Mouse (Mus musculus): ENCODE results near the gene Dip2a. TPM values are rescaled to one million over a fixed set of nuclear protein-coding genes. Genes with fewer than 3 reads are reported as not detected.

The Dip2a gene
- 2.4 and 2.7 TPM in 2 replicates for polyA plus RNA-seq (2016; fragmentation: Nextera tagmentation; extraction: Ambion mirVana)

GRCm38 (mm10) chr10:76344711-76345539 lies at the start of gene Dip2a:
Dip2a (minus strand) TSS chr10:76345291.
- peak within 1 kb of the TSS; percentile 77 for H3K27ac ChIP-seq
- under 1% methylated on average over 83 of the region's 94 CpGs for WGBS (ENCODE audit: insufficient replicate concordance)
- H3K4me2 ChIP-seq = peak within 1 kb of the TSS; percentile 99

GRCm38 (mm10) chr10:76392596-76392995 lies 47.5 kb upstream of the Dip2a start:
- H3K4me2 ChIP-seq = no peak overlapping the region
- 92% methylated on average over 12 of the region's 12 CpGs for WGBS (ENCODE audit: insufficient replicate concordance)
- H3K36me3 ChIP-seq = peaks cover 96% of the 10 kb centered on the region
- no peak overlapping the region for H3K27ac ChIP-seq
- ATAC-seq = no peak
- no peak overlapping the region for H3K4me3 ChIP-seq
- H3K27me3 ChIP-seq (replicated peaks) = no peaks in the 10 kb centered on the region
- H3K9me3 ChIP-seq (replicated peaks) = no peaks in the 10 kb centered on the region
- no peaks in the 10 kb centered on the region for H3K4me1 ChIP-seq
- no peak overlapping the region for H3K9ac ChIP-seq

More at GRCm38 (mm10) chr10:76344711-76345539, at the start of gene Dip2a:
- Histone ChIP-seq H3K4me1 (peaks cover 25% of the 10 kb centered on the region), H3K9me3 (replicated peaks) (no peaks in the 10 kb centered on the region), H3K9ac (peak within 1 kb of the TSS; percentile 89), H3K27me3 (replicated peaks) (peaks cover 8% of the 10 kb centered on the region; the same call in 1 of the 2 replicates), H3K4me3 (peak within 1 kb of the TSS; percentile 83), H3K36me3 (peaks cover 10% of the 10 kb centered on the region)
- peak; percentile 89 for ATAC-seq

GRCm38 (mm10) chr10:76391786-76392185 lies 46.7 kb upstream of the Dip2a start:
- H3K9ac ChIP-seq = no peak overlapping the region
- H3K36me3 ChIP-seq = peaks cover 95% of the 10 kb centered on the region
- no peaks in the 10 kb centered on the region for H3K4me1 ChIP-seq
- no peaks in the 10 kb centered on the region for H3K27me3 ChIP-seq (replicated peaks)
- H3K9me3 ChIP-seq (replicated peaks) = no peaks in the 10 kb centered on the region
- ATAC-seq = no peak
- 89% methylated on average over 9 of the region's 9 CpGs for WGBS (ENCODE audit: insufficient replicate concordance)
- H3K27ac ChIP-seq = no peak overlapping the region
- H3K4me2 ChIP-seq = no peak overlapping the region
- H3K4me3 ChIP-seq = no peak overlapping the region

- H3K27ac ChIP-seq = no peak overlapping the region
- 91% methylated on average over 9 of the region's 9 CpGs for WGBS (ENCODE audit: insufficient replicate concordance)
- H3K9ac ChIP-seq = no peak overlapping the region
- H3K27me3 ChIP-seq (replicated peaks) = no peaks in the 10 kb centered on the region
- no peaks in the 10 kb centered on the region for H3K4me1 ChIP-seq
- ATAC-seq = no peak
- H3K36me3 ChIP-seq = peaks cover 95% of the 10 kb centered on the region
- H3K4me3 ChIP-seq = no peak overlapping the region
- no peak overlapping the region for H3K4me2 ChIP-seq
- H3K9me3 ChIP-seq (replicated peaks) = no peaks in the 10 kb centered on the region
Observed at GRCm38 (mm10) chr10:76391166-76391565, 46.1 kb upstream of the Dip2a start.

GRCm38 (mm10) chr10:76374981-76375380 lies 29.9 kb upstream of the Dip2a start:
- Histone ChIP-seq H3K27me3 (replicated peaks) (no peaks in the 10 kb centered on the region), H3K27ac (no peak overlapping the region), H3K9ac (no peak overlapping the region), H3K4me2 (no peak overlapping the region), H3K4me3 (no peak overlapping the region), H3K9me3 (replicated peaks) (no peaks in the 10 kb centered on the region), H3K4me1 (no peaks in the 10 kb centered on the region), H3K36me3 (peaks cover 100% of the 10 kb centered on the region)
- no peak for ATAC-seq
- 94% methylated on average over 18 of the region's 18 CpGs for WGBS (ENCODE audit: insufficient replicate concordance)

GRCm38 (mm10) chr10:76371736-76372135 lies 26.6 kb upstream of the Dip2a start:
- Histone ChIP-seq H3K9ac (no peak overlapping the region), H3K27ac (no peak overlapping the region), H3K4me3 (no peak overlapping the region), H3K27me3 (replicated peaks) (no peaks in the 10 kb centered on the region), H3K4me1 (no peaks in the 10 kb centered on the region), H3K36me3 (peaks cover 100% of the 10 kb centered on the region), H3K4me2 (no peak overlapping the region), H3K9me3 (replicated peaks) (no peaks in the 10 kb centered on the region)
- 72% methylated on average over 3 of the region's 3 CpGs for WGBS (ENCODE audit: insufficient replicate concordance)
- ATAC-seq = no peak

- Histone ChIP-seq H3K4me1 (no peaks in the 10 kb centered on the region), H3K27me3 (replicated peaks) (no peaks in the 10 kb centered on the region), H3K4me2 (no peak overlapping the region), H3K4me3 (no peak overlapping the region), H3K36me3 (peaks cover 100% of the 10 kb centered on the region), H3K9me3 (replicated peaks) (no peaks in the 10 kb centered on the region), H3K27ac (no peak overlapping the region), H3K9ac (no peak overlapping the region)
- no peak for ATAC-seq
- WGBS (ENCODE audit: insufficient replicate concordance) = 90% methylated on average over 13 of the region's 13 CpGs
Observed at GRCm38 (mm10) chr10:76368766-76369165, 23.7 kb upstream of the Dip2a start.

- ATAC-seq = no peak
- Histone ChIP-seq H3K36me3 (peaks cover 72% of the 10 kb centered on the region), H3K4me1 (no peaks in the 10 kb centered on the region), H3K4me2 (no peak overlapping the region), H3K27ac (no peak overlapping the region), H3K27me3 (replicated peaks) (no peaks in the 10 kb centered on the region), H3K9ac (no peak overlapping the region), H3K9me3 (replicated peaks) (no peaks in the 10 kb centered on the region), H3K4me3 (no peak overlapping the region)
- 72% methylated on average over 3 of the region's 3 CpGs for WGBS (ENCODE audit: insufficient replicate concordance)
Observed at GRCm38 (mm10) chr10:76363233-76363632, 18.1 kb upstream of the Dip2a start.

GRCm38 (mm10) chr10:76358468-76358867 lies 13.4 kb upstream of the Dip2a start:
- Histone ChIP-seq H3K27ac (no peak overlapping the region), H3K27me3 (replicated peaks) (no peaks in the 10 kb centered on the region), H3K36me3 (peaks cover 72% of the 10 kb centered on the region), H3K4me1 (no peaks in the 10 kb centered on the region), H3K4me3 (no peak overlapping the region), H3K9me3 (replicated peaks) (no peaks in the 10 kb centered on the region), H3K4me2 (no peak overlapping the region), H3K9ac (no peak overlapping the region)
- 76% methylated on average over 5 of the region's 5 CpGs for WGBS (ENCODE audit: insufficient replicate concordance)
- no peak for ATAC-seq

GRCm38 (mm10) chr10:76357286-76357875 lies 12.3 kb upstream of the Dip2a start:
- 85% methylated on average over 8 of the region's 8 CpGs for WGBS (ENCODE audit: insufficient replicate concordance)
- Histone ChIP-seq H3K4me3 (no peak overlapping the region), H3K36me3 (peaks cover 74% of the 10 kb centered on the region), H3K4me1 (no peaks in the 10 kb centered on the region), H3K27me3 (replicated peaks) (no peaks in the 10 kb centered on the region), H3K4me2 (no peak overlapping the region), H3K27ac (no peak overlapping the region), H3K9ac (no peak overlapping the region), H3K9me3 (replicated peaks) (no peaks in the 10 kb centered on the region)
- ATAC-seq = no peak

- H3K4me3 ChIP-seq = no peak overlapping the region
- peaks cover 86% of the 10 kb centered on the region for H3K36me3 ChIP-seq
- ATAC-seq = no peak
- H3K4me1 ChIP-seq = no peaks in the 10 kb centered on the region
- H3K9me3 ChIP-seq (replicated peaks) = no peaks in the 10 kb centered on the region
- H3K4me2 ChIP-seq = no peak overlapping the region
- no peak overlapping the region for H3K9ac ChIP-seq
- 76% methylated on average over 12 of the region's 12 CpGs for WGBS (ENCODE audit: insufficient replicate concordance)
- no peak overlapping the region for H3K27ac ChIP-seq
- H3K27me3 ChIP-seq (replicated peaks) = no peaks in the 10 kb centered on the region
Observed at GRCm38 (mm10) chr10:76354974-76355373, 9.9 kb upstream of the Dip2a start.

- Histone ChIP-seq H3K27ac (no peak overlapping the region), H3K9ac (no peak overlapping the region), H3K36me3 (peaks cover 96% of the 10 kb centered on the region), H3K4me1 (no peaks in the 10 kb centered on the region), H3K4me3 (no peak overlapping the region), H3K27me3 (replicated peaks) (no peaks in the 10 kb centered on the region), H3K4me2 (no peak overlapping the region), H3K9me3 (replicated peaks) (no peaks in the 10 kb centered on the region)
- WGBS (ENCODE audit: insufficient replicate concordance) = 92% methylated on average over 12 of the region's 12 CpGs
- no peak for ATAC-seq
Observed at GRCm38 (mm10) chr10:76353986-76354385, 8.9 kb upstream of the Dip2a start.

All from liver, embryonic 12.5 days (tissue).